Mouse (Mus musculus) C2C12 (cell line): ENCODE data around the gene Fam71f2.

Experiments
- CEBPB ChIP-seq: IDR thresholded peaks from one replicate; pipeline ENCODE4 v1.6.1; 2011; ENCODE audit warnings: low read depth, mild to moderate bottlenecking, control low read depth, moderate library complexity
- CTCF ChIP-seq: IDR thresholded peaks from one replicate; pipeline ENCODE4 v1.5.1; 2011; ENCODE audit not compliant: control insufficient read depth, insufficient read depth, insufficient read length
- FOSL1 ChIP-seq: IDR thresholded peaks from one replicate; pipeline ENCODE4 v1.8.0; 2011; ENCODE audit warnings: mild to moderate bottlenecking, low read length; ENCODE audit not compliant: poor library complexity, insufficient read depth, severe bottlenecking
- MAX ChIP-seq: IDR thresholded peaks from one replicate; pipeline ENCODE4 v1.6.1; 2011; ENCODE audit warnings: mild to moderate bottlenecking, control low read depth
- MYOG ChIP-seq: IDR thresholded peaks from one replicate; pipeline ENCODE4 v1.6.1; 2011; ENCODE audit not compliant: control insufficient read depth, insufficient read length; ENCODE audit errors: extremely low read depth
- USF1 ChIP-seq: IDR thresholded peaks from one replicate; pipeline ENCODE4 v1.6.1; 2011; ENCODE audit warnings: low read depth, mild to moderate bottlenecking, control low read depth, moderate library complexity

GRCm38 (mm10) chr6:29240806-29241205 is 38.6 kb upstream of the Fam71f2 start:
- TF ChIP-seq CTCF (no peak), MAX (no peak), USF1 (no peak), MYOG (no peak), FOSL1 (no peak), CEBPB (no peak)
